Mouse (Mus musculus): ENCODE measurements around the gene Fbxl19. TPM values are rescaled to one million over a fixed set of nuclear protein-coding genes. Genes with fewer than 3 reads are reported as not detected.

The Fbxl19 gene
- polyA plus RNA-seq, 1 experiment from 2014 or later: 2.2 TPM

DNA sequence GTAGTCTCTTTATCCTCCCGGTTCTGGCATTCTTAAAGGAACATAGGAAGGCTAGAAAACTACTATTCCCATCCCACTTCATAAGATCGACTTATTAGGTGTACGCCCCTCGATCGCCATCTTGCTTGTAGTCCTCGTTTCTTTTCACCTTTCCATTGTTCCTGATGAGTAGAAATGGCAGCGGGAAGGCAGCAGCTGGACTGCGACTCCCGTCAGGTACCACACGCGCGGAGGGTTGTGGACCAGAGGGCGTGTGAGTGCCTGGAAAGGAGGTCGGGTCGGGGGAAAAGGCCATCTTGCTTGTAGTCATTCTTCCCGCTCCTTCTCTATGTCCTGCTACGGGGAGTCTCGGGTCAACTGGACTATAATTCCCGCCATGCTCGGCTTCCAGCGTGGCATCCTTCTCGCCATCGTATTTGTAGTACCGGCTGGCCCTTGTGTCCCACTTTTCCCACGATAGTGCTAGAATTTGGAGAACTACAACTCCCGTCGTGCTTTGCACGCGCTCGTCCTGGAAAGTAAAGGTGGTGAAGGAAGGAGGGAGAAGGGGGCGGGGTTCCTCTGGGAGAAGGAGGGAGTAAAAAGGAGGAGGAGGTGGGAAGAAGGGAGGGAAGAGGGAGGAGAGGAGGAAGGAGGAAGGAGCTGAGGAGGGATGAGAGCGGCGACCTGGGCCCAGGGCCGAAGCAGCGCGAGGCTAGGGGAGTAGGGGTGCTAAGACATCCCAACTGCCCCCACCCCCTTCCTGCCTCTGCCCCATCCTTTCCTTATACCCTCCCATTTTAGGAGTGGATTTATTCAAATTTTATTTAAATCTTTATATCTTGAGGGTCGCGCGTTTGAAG lies 1.5 kb downstream of the Fbxl19 start:
- Histone ChIP-seq H3K9me3 (ENCODE audit: control insufficient read depth) (no peaks in the 10 kb centered on the region), H3K4me2 (replicated peaks; ENCODE audit: low read depth) (peak overlapping the region; percentile 99), H3K9ac (ENCODE audit: low read depth, low read length) (peak overlapping the region; percentile 56), H3K36me3 (ENCODE audit: control insufficient read depth, insufficient read depth) (peaks cover 29% of the 10 kb centered on the region), H3K27me3 (replicated peaks; ENCODE audit: control insufficient read depth, insufficient read depth, low read length) (no peaks in the 10 kb centered on the region), H3K27ac (ENCODE audit: low read depth, low read length) (peak overlapping the region; percentile 62), H3K4me3 (ENCODE audit: low read depth, low read length) (peak overlapping the region; percentile 67), H3K4me1 (replicated peaks; ENCODE audit: control insufficient read depth, insufficient read depth, low read length) (0 out of 2 replicates have a peak, but pooled peaks cover 2% of the 10 kb centered on the region)
- TF ChIP-seq CTCF (IDR thresholded peaks at IDR 0.05; ENCODE audit: low read depth): no peak
- WGBS: under 1% methylated on average over 39 of the region's 39 CpGs
- ATAC-seq: peak; percentile 93

DNA sequence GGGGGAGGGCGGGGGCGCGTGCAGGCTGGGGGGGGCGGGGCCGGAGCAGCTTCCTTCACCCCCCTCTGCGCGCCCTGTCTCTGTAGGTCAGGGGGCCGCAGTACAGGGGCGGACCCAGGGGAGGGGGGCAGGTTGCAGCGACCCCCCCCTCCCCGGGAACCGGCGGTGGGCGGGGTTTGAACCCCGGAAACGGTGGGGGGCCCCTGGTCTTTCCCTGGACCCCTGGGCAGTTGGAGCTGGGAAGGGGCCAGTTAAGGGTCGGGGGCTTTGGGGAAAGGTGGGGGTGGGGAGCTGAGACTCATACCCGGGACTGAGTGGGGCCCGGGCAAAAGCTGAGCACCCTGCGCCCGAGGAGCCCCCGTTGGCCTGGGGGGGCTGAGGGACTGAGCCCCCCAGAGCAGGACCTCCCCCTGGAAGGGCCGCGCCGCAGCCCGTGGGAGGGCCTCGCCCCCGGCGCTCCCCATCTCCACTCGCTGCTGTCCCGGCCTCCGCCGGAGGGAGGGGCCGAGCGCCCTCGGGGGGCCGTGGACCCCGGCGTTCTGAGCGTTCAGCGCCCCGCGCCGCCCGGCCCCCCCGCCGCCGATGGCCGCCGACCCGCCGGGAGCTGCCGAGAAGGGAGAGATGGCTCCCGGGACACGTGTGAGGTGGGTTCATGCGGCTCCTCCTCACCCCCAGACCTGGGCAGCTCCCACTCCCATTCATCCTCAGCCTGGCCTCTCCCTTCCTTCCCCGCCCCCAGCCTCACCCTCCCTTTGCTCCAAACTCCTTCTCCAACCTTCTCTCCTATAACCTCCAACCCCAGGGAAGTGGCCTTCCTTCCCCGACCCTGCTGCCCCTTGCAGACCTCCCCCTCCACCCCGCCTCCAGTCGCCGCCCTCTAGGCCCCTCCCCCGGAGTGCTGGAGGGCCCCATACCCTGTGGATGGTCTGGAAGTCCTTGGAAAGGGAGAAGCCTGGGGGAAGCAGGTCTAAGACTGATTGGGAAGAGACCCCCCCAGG lies 2.5 kb downstream of the Fbxl19 start:
- no peak for ATAC-seq
- no peak for TF ChIP-seq CTCF (IDR thresholded peaks at IDR 0.05; ENCODE audit: low read depth)
- Histone ChIP-seq H3K4me3 (ENCODE audit: low read depth, low read length) (peak overlapping the region; percentile 67), H3K4me2 (replicated peaks; ENCODE audit: low read depth) (peak overlapping the region; percentile 99), H3K27ac (ENCODE audit: low read depth, low read length) (no peak overlapping the region), H3K9ac (ENCODE audit: low read depth, low read length) (peak overlapping the region; percentile 56), H3K9me3 (ENCODE audit: control insufficient read depth) (no peaks in the 10 kb centered on the region), H3K27me3 (replicated peaks; ENCODE audit: control insufficient read depth, insufficient read depth, low read length) (no peaks in the 10 kb centered on the region), H3K4me1 (replicated peaks; ENCODE audit: control insufficient read depth, insufficient read depth, low read length) (0 out of 2 replicates have a peak, but pooled peaks cover 2% of the 10 kb centered on the region), H3K36me3 (ENCODE audit: control insufficient read depth, insufficient read depth) (peaks cover 38% of the 10 kb centered on the region)
- WGBS: 1% methylated on average over 34 of the region's 62 CpGs

DNA sequence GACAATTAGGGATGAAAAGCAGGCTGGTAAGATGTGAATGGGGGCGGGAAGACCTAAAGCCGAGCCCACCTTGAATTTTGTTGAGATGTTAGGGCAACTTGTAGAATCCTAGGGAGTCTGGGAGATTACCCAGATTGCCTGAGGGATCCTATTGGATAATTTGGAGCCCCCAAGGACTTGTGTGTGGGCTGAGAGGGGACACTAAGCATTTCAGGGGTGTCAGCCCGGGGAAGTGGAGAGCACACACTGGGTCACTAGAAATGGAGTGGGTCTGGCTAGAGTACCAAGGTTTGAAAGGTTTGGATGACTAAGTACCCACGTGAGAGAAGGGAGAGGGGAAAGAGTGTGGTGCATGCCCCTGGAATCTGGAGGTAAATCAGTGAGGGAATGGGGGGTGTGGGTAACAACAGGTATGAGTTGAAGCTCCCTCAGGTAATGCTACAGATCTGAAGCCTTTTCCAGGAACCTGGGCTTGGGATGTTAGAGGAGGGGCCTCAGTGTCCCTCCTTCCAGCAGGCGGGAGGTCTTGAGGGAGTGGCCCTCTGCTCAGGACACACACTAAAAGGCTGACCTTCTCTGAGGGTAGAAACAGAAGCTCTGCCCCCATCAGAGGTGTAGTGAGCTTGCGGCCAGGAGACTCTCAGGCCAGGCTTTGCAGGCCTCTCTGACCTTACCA lies 3.4 kb downstream of the Fbxl19 start:
- H3K36me3 ChIP-seq (ENCODE audit: control insufficient read depth, insufficient read depth): peaks cover 47% of the 10 kb centered on the region
- H3K9me3 ChIP-seq (ENCODE audit: control insufficient read depth): no peaks in the 10 kb centered on the region
- no peak overlapping the region for H3K27ac ChIP-seq (ENCODE audit: low read depth, low read length)
- H3K9ac ChIP-seq (ENCODE audit: low read depth, low read length): no peak overlapping the region
- WGBS: 41% methylated on average over 6 of the region's 6 CpGs
- 0 out of 2 replicates have a peak, but pooled peaks cover 2% of the 10 kb centered on the region for H3K4me1 ChIP-seq (replicated peaks; ENCODE audit: control insufficient read depth, insufficient read depth, low read length)
- ATAC-seq: no peak
- H3K4me3 ChIP-seq (ENCODE audit: low read depth, low read length): peak overlapping the region; percentile 67; the same call in 1 of the 2 replicates
- no peak for TF ChIP-seq CTCF (IDR thresholded peaks at IDR 0.05; ENCODE audit: low read depth)
- no peaks in the 10 kb centered on the region for H3K27me3 ChIP-seq (replicated peaks; ENCODE audit: control insufficient read depth, insufficient read depth, low read length)
- peak overlapping the region; percentile 99 for H3K4me2 ChIP-seq (replicated peaks; ENCODE audit: low read depth)

DNA sequence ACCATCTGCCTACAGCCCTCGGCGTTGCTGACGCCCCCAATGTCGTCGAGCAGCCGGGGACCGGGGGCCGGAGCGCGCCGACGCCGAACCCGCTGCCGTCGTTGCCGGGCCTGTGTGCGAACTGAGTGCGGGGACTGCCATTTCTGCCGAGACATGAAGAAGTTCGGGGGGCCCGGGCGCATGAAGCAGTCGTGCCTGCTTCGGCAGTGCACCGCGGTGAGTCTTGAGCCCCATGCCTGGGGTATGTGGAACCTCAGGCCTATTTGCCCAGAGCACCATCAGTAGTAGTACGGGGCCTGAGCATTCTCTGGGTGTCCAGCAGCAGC lies 3.9 kb downstream of the Fbxl19 start:
- Histone ChIP-seq H3K4me1 (replicated peaks; ENCODE audit: control insufficient read depth, insufficient read depth, low read length) (0 out of 2 replicates have a peak, but pooled peaks cover 2% of the 10 kb centered on the region), H3K36me3 (ENCODE audit: control insufficient read depth, insufficient read depth) (peaks cover 52% of the 10 kb centered on the region), H3K27me3 (replicated peaks; ENCODE audit: control insufficient read depth, insufficient read depth, low read length) (no peaks in the 10 kb centered on the region), H3K9ac (ENCODE audit: low read depth, low read length) (no peak overlapping the region), H3K4me2 (replicated peaks; ENCODE audit: low read depth) (no peak overlapping the region), H3K27ac (ENCODE audit: low read depth, low read length) (no peak overlapping the region), H3K9me3 (ENCODE audit: control insufficient read depth) (no peaks in the 10 kb centered on the region), H3K4me3 (ENCODE audit: low read depth, low read length) (no peak overlapping the region)
- no peak for ATAC-seq
- TF ChIP-seq CTCF (IDR thresholded peaks at IDR 0.05; ENCODE audit: low read depth): no peak
- 90% methylated on average over 28 of the region's 28 CpGs for WGBS

DNA sequence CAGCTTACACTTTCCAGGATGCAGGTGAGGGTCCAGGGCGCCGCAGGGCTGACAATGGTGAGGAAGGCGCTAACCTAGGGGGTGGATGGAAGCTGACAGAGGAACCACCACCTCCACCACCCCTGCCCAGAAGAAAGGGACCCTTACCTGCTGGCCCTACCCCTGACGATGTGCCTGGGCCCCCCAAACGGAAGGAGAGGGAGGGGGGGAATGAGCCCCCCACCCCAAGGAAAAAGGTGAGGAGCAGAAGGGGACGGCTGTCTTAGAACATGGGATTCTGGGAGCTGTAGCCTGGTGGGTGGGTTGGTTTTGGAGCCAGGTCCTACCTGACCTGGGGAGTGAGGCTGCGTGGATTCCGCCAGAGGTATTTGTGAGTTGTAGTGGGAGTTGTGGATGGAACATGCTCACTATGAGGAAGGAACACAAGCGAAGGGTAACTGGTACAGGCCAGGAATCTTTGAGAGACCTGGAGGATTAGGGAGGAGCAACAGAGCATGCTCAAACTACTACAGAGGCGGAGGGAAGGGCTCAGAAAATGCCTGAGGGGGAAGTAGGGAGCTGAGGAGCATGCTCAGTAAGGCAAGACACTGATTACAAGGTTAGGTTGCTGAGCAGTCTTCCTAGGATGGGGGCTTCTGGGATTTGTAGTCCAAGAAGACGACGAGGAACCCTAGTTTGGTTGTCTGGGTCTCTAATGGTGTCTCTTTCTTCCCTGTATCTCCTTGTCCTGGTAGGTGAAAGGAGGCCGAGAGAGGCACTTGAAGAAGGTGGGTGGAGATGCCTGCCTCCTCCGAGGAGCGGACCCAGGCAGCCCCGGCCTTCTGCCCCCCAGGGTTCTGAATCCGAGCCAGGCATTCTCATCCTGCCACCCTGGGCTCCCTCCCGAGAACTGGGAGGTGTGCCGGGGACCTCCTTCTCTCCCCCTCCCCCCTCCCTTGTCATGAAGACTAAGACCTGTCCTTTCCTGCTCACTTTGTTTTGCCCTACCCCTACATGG lies 6.1 kb downstream of the Fbxl19 start:
- H3K4me3 ChIP-seq (ENCODE audit: low read depth, low read length): no peak overlapping the region

More for the DNA sequence above, 6.1 kb downstream of the Fbxl19 start:
- Histone ChIP-seq H3K27me3 (replicated peaks; ENCODE audit: control insufficient read depth, insufficient read depth, low read length) (no peaks in the 10 kb centered on the region), H3K9me3 (ENCODE audit: control insufficient read depth) (no peaks in the 10 kb centered on the region), H3K27ac (ENCODE audit: low read depth, low read length) (no peak overlapping the region), H3K36me3 (ENCODE audit: control insufficient read depth, insufficient read depth) (peaks cover 72% of the 10 kb centered on the region), H3K4me1 (replicated peaks; ENCODE audit: control insufficient read depth, insufficient read depth, low read length) (no peaks in the 10 kb centered on the region), H3K4me2 (replicated peaks; ENCODE audit: low read depth) (no peak overlapping the region), H3K9ac (ENCODE audit: low read depth, low read length) (no peak overlapping the region)
- WGBS: 88% methylated on average over 19 of the region's 19 CpGs
- TF ChIP-seq CTCF (IDR thresholded peaks at IDR 0.05; ENCODE audit: low read depth): no peak
- no peak for ATAC-seq
